Mouse (Mus musculus) forelimb bud, embryonic 11.5 days (tissue): ENCODE data around the gene Megf8.

Experiments
- DNase-seq: peaks from one replicate; pipeline ENCODE4 v3.0.0-alpha.2; 2012; ENCODE audit warnings: low read depth, low spot score

Megf8 gene

DNA sequence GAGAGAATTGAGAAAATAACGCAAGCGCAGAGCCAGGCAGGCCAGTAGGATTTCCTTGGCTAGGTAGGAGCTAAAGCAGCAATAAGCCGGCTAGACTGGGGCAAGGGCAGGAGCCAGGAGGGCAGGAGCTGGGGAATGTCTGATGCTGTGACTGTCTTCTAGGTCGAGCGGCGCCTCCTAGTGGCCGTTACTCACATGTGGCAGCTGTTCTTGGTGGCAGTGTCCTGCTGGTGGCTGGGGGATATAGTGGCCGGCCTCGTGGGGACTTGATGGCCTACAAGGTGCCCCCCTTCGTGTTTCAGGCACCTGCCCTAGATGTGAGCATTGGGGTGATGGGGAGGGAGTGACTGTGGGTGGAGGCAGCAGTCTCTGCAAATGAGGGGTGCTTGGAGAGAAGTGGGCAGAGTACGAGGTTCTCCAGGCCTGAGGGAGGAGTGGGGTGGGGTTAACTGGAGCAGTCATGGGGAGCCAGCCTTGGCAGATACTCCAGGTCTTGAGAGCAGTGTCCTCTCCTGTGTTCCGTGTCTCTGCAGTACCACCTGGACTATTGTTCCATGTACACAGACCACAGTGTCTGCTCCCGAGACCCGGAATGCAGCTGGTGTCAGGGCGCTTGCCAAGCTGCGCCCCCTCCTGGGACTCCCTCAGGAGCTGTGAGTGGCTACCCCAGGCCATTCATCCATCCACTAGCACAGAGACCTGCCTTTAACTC lies 16.8 kb downstream of the Megf8 start:
- DNase-seq: peak; percentile 69

DNA sequence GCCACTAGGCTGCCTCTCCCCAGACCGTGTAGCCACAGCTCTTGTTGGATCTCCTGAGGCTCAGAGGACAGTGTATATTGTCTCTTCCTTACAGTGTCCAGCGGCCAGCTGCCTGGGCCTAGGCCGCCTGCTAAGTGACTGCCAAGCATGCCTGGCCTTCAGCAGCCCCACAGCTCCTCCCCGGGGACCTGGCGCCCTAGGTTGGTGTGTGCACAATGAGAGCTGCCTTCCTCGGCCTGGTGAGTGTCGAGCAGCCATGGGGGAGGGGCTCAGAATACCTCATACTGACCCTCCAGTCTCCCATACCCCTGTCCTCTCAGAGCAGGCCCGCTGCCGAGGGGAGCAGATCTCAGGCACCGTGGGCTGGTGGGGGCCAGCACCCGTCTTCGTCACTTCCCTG lies 17.5 kb downstream of the Megf8 start:
- no peak for DNase-seq

DNA sequence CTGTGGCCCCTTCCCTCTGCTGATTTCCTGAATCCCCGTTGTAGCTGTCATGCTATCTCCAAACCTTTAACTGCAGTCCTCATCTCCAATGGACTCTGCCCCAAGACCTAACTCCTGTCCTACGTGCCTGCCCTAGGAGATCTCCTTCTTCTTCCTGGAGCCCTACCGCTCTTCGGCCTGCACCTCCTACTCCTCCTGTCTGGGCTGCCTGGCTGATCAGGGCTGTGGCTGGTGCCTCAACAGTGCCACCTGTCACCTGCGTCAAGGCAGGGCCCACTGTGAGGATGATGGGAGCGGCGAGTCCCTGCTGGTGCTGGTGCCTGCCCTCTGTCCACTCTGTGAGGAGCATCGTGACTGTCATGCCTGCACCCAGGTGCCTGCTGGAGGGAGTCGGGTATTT lies 22.4 kb downstream of the Megf8 start:
- no peak for DNase-seq

DNA sequence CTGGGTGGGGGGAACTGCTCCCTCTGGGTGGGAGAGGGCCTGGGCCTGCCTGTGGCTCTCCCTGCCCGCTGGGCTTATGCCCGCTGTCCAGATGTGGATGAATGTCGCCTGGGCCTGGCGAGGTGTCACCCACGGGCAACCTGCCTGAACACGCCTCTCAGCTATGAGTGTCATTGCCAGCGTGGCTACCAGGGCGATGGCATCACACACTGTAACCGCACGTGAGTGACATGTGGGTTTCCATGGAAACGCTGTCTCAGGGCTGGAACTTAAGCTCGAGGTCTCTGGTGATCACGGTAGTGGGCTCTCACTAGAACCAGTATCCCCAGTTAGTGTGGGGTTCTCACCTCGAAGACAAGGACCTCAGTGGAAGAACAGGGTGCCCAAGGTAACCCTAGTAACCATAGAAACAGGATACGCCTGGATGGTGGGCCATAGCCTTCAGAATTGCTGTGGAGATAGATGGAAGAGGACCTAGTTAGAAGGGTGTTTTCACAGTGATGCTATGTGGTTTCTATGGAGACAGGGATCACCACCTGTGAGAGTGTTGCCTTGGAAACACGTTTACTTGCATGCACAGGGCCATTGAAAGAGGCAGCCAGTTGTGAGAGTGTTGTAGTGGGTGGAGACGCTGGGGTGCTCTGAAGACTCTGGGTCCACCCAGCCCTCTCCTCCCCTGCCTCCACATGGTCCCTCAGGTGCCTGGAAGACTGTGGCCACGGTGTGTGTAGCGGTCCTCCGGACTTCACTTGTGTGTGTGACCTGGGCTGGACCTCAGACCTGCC lies 24.2 kb downstream of the Megf8 start:
- no peak for DNase-seq

DNA sequence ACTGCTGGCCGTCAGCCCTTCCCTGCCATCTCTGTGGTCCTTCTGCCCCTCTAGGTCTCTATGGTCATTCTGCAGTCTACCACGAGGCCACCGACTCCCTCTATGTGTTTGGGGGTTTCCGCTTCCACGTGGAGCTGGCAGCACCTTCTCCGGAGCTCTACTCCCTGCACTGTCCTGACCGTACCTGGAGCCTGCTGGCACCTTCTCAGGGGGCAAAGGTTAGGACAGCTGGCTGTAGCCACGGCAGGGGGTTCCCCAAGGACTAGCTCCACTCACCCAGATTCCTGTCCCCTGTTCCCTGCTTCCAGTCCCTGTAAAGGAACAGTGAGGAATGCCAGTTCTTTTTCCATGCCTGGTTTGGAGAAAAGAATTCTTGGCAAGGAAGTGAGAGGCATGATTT lies 31.9 kb downstream of the Megf8 start:
- no peak for DNase-seq

DNA sequence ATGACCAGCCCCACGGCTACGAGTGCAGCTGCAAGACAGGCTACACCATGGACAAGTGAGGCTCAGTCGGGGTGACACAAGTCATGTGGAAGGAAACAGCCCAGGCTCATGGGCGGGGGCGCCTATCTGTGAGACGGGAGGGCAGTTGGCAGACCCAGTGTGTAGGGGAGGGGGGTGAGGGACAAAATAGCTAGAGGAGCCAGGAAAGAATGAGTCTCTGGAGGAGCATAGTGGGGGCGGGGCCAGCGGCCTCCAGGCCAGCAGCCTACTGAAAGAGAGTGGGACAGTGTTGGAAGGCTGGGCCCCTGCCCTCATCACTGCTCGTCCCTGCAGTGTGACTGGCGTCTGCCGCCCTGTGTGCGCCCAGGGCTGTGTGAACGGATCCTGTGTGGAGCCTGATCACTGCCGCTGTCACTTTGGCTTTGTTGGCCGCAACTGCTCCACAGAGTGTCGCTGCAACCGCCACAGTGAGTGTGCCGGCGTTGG lies 41.8 kb downstream of the Megf8 start:
- DNase-seq: no peak

DNA sequence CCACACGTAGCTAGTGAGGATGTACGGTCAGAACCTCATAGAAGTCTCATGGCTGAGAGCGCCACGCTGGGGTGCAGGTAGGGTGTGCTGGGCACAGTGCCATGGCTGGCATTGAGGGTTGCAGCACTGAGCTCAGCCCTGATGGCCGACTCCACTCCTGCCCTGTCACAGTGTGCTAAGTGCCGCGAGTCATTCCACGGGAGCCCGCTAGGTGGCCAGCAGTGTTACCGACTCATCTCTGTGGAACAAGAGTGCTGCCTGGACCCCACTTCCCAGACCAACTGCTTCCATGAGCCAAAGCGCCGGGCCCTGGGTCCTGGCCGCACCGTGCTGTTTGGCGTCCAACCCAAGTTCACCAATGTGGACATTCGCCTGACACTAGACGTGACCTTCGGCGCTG lies 46.2 kb downstream of the Megf8 start:
- DNase-seq: no peak

DNA sequence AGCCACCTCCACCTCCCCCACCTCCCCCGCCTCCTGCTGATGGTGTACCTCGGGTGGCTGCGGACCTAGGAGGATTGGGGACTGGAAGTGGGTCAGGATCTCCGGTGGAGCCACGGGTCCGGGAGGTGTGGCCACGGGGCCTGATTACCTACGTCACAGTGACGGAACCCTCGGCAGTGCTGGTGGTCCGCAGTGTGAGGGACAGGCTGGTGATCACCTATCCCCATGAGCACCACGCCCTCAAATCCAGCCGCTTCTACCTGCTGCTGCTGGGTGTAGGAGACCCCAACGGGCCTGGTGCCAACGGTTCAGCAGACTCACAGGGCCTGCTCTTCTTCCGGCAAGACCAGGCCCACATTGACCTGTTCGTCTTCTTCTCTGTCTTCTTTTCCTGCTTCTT lies 46.7 kb downstream of the Megf8 start:
- DNase-seq: no peak

DNA sequence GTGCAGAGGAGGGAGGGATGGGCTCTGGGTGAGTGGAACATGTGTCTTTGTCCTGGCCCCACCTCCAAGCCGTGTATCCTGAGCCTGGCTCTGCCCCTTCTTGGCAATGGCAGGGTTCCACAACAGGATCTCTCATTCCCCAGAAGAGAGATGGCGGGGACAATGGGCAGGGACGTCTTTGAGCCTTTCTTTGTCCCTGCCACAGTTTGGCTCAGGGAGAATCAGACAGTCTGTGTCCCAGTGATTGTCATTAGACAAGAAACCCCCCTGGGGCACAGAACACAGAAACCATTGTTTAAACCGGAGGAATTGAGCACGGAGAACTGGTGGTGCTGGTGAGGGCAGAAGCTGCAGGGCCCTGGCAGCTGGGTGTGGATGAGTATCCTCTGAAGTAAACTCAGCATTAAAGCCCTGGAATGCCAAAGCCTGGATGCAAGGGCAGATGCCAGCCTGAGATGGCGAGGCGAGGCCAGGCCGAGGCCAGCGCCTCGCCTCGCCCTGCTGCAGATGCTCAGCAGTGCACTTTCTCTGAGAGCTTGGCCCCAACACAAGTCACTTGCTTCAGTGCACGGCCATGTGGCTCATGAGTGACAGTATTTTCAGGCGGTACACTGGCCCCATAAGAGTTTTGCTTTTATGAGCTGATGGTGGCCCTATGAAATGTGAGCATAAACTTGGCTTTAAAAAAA lies 49.1 kb downstream of the Megf8 start:
- DNase-seq: no peak

DNA sequence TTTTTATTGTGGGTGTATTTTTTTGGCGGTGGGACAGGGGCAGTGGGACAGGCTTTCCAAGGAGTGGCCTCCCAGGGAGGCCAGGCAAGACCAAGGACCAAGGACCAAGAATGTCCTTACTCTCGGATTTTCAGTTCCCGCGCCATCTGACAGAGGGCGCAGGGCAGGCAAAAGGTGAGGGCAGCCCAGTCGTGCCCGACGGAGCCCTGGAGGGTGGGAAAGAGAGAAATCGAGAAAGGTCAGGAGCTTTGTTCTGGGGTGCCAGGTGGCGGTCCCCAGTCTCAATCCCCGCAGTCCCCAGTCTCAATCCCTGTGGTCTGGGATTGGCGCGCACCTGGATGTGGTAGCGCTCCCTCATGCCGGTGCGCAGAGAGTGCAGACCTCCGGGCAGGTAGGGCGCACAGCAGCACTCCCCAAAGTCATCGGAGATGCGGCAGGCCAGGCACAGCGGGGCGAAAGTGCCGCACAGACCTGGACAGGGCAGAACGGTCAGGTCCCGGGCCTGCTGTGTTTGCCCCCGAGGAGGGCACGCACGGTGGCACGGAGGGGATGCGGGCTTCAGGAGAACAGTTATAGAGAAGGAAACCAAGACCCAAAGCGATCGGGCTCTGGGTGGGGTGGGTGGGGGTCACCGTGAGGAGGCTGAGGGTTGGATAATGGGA lies 50.8 kb downstream of the Megf8 start:
- peak; percentile 25 for DNase-seq

DNA sequence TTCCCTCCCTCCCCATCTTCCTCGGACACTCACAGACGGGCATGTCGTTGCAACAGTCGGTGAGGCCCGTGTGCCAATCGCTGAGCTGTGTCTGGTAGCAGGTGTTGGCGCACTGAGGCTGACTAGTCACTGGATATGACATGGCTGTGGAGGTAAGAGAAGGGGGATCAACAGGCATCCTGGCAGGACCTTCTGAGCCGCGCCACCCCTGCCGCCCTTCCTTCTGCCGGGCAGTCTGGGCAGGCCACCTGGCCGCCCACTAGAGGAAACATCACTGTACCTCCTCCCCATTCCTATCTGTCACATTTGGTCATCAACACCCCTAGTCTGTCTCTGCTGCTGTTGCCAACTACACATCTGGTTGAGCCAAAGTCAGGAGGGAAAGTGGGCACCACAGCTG lies 51.4 kb downstream of the Megf8 start:
- no peak for DNase-seq

DNA sequence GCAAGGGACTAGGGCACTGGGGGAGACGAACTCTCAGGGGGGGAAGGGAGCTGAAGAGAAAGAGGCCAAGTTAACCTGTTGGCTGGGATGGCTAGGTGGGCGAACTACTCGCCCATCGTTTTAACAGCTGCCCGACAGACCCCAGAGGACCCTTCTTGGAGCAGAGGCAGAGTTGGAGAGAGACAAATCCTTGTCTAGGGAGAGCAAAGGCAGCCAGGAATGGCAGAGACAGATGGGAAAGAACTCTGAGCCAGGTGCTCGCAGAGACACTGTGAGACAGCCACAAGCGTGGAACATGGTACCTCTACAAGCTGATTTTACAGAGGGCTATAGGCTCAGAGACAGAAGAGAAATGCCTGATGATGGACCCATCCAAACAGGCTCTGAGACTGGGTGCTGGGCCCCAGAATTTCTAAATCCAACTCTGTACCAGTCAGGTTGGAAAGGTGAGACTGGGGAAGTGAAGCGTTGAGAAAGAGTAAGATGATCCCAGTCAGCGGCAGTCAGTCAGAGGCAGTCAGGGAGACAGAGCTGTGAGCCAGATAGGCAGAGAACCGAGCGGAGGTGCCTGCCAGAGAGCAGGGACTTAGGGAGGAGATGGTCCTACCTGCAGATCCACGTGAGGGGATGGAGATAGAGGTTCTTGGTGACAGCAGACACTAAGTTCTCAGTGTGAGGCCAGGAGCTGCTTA lies 52.2 kb downstream of the Megf8 start, which contains the start of gene Cnfn:
TSS of gene Cnfn (minus strand) at position 667 of the 692 bp plus-strand sequence.
- DNase-seq: no peak

DNA sequence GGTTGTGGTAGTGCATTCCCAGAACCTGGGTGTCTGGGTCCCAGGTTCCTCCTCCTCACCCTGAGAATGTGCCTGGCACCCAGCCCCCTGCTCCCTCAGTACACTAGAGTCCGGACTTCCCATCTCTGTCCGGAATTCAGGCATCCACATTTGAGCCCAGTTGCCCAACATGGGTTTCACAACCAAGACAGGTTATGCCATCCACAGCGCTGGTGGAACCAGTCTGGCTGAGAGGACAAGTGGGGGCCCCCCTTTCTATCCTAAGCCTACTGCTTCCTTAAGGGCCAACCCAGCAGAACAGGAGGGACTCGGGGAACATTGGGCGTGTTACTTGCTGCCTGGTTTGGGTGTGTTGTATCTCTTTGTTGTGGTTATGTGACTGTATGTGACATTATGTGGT lies 55.5 kb downstream of the Megf8 start:
- no peak for DNase-seq

DNA sequence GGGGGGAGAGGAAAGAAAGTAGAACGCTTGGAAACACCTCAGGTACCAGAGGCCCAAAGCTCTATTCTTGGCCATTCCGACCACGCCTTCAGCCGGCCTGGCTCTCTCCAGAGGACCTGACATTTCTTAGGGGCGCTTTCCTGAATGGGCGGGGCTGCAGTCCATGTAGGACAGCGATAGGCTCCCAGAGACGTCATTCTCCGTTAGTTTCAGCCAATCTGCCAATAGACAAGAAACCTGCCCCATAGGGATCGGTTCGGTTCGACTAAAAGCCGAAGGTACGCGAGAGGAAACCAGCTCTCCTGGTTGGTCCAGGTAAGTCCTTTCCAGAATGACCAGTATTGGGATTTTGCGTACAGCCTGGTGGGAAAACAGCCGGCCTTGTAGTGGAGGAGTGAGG lies 59.6 kb downstream of the Megf8 start:
- peak; percentile 68 for DNase-seq

DNA sequence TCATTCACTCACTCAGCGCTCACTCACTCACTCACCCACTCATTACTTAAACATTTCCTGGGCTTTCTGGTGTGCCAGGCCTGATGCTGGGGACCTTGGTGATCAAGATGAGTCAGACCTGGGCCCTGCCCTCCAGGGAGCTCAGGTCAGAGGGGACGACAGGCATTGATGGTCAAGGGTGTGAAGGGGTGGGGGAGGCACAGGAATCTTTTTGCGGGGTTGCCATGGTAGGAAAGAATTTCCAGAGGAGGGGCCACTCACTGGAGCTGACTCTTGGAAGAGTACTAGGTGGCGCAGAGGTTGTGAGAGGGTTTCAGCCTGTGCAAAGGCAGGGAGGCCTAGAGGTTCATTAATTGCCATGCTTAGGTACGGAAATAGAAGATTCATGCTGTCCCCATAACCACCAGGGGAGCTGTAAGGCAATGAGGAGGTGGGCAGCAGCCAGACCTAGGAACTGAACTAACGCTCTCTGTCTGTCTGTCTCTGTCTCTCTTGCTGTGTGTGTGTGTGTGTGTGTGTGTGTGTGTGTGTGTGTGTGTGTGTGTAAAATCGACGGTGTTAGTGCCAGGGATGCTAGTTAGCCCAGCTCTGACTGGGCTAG lies 60.2 kb downstream of the Megf8 start:
- DNase-seq: no peak

DNA sequence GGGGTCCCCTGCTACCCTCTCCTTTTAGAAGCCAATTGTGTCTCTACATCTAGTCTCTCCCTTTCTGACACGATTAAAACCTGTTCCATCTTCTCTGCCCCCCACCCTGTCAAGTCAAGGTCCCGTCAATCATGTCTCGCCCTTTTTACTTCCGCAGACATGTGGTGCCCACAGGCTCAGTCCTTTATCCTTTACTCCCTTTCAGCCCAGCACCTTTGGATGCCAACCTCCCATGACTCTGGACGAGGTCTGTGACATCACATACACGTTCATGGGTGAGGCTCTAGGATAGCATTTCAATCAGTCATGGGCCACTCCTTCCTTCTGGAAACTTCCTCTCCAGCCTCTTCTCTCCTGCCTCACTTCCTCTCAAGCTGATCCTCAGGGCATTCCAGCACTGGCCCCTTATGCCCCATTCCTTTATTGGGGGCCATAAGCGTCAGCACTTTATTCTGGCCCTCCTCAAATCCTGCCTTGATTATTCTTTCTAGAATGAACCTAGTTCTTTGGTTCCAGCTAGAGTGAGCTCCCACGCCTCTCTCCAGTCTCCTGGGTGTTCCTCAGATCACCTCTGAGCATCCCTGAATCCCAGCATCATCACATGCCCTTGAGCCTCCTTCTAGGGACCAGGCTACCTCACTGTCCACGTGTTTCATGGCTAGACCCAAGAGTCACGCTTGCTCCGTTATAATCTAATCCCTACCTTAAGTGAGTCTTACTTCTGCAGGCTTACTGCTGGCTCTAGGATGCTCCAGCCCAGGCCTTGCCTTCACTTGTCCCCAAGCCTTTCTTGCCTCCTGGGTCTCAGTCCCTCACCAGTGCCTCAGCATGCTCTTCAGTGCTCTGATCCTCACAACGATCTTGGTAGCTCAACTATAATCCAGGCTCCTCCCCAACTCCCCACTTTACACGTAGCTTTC lies 61.5 kb downstream of the Megf8 start:
- no peak for DNase-seq

DNA sequence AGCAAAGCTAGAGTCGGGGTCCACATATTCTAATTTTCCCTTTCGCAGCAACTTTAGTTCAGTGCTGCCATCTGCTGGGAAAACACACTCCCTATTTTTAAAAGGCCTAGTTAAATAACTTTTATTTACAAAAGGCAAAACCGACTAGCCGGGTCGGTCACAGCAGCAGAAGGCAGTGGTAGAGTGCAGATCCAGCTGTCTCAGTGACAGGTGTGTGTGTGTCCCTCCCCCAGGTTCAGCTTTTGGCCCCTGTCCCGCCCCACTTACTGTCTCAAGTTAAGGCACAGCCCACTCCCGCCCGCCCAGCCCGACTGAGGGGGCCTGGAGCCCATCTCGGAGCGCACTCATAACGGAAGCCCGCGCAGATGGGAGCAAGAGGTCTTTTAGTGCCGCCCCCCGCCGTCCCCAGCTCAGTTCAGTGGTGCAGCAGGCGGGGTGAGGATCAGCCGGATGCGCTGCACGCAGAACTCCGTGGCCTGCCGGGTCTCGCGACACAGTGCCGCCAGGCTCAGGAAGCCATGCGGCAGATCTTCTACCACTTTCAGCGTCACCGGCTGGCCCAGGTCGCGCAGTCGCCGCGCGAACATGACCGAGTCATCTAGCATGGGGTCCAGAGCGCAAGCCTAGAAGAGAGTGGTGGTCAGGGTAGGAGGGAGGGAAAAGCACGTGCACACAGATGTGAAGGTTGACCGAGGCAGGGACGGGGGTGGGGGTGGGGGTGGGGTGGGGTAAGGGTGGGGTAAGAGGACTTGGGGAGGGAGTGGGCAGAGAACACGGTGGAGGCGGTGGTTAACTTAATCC lies 62.8 kb downstream of the Megf8 start:
- peak; percentile 74 for DNase-seq

DNA sequence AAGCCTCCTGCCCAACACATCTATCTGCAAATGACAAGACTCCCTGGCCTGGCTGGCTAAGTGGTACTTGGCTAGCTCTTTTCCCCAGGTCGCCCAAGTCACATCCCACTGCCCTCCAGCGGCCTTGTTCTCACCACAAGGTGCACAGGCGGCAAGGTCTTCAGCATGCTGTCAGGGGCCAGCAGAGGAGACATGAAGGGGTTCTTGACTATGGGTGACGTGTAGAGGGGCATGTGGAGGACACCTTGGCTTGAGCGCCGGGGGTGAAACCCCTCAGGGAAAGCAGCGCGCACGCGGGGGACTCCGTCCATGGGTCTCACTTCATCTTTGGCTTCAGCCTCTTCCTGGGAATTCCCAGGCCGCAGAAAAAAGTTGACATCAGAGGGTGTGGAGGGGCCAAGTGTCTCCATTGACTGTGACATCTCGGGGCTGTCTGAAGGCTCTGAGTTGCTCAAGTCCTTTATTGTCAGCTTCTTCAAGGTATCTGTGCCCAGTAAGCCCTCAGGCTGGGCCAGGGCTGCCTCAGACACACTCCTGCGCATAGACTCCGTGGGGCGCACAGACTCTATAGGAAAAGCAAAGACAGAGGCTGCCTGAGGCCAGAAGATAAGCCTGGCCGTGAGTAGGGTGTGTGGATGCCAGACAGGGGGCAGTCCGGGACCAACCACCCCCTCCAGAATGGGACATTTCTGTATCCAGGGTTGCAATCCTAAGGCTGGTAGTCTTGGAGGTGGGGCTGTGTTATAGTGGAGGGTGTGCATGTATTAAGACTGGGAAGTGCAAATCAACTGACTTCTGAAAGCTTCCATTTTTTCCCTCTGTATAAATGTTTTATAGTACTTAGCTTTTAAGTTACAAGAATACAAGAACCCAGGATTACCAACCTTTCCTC lies 63.7 kb downstream of the Megf8 start:
- DNase-seq: no peak
